Mouse (Mus musculus): ENCODE measurements around the gene Ddx31.

GRCm38 (mm10) chr2:28912961-28913360 lies 72.8 kb downstream of the Ddx31 start:
- TF ChIP-seq CTCF (IDR thresholded peaks at IDR 0.05; ENCODE audit: low read depth, low read length) (no peak), POLR2A (IDR thresholded peaks at IDR 0.05; ENCODE audit: borderline replicate concordance, low read depth, low read length) (no peak)

Measured in bone marrow macrophage, adult 2 months (primary cell).